Mouse (Mus musculus): ENCODE data around the gene Mael. TPM values are rescaled to one million over a fixed set of nuclear protein-coding genes. Genes with fewer than 3 reads are reported as not detected.

Gene Mael
- polyA plus RNA-seq, 1 experiment from 2014 or later, result 0.20 TPM

- 52% methylated on average over 10 of the region's 10 CpGs for WGBS
- Histone ChIP-seq H3K9me3 (ENCODE audit: control insufficient read depth, low read length) (no peaks in the 10 kb centered on the region), H3K4me3 (replicated peaks; ENCODE audit: low read length) (no peak overlapping the region), H3K4me1 (replicated peaks; ENCODE audit: control insufficient read depth, insufficient read depth, low read length) (0 out of 2 replicates have a peak, but pooled peaks cover 3% of the 10 kb centered on the region), H3K4me2 (replicated peaks) (no peak overlapping the region), H3K27me3 (ENCODE audit: control insufficient read depth, insufficient read depth, low read length) (0 out of 2 replicates have a peak, but pooled peaks cover 3% of the 10 kb centered on the region), H3K36me3 (replicated peaks; ENCODE audit: control insufficient read depth, insufficient read depth) (no peaks in the 10 kb centered on the region), H3K27ac (peak overlapping the region; percentile 27; the same call in 1 of the 2 replicates), H3K9ac (no peak overlapping the region)
- DNase-seq (ENCODE audit: low spot score) (peak; percentile 36), ATAC-seq (ENCODE audit: low FRiP score) (no peak)
Measured at GRCm38 (mm10) chr1:166182952-166183627, 55.5 kb downstream of the Mael start.

GRCm38 (mm10) chr1:166181510-166181909 is 57.0 kb downstream of the Mael start:
- Histone ChIP-seq H3K4me3 (replicated peaks; ENCODE audit: low read length) (no peak overlapping the region), H3K4me2 (replicated peaks) (no peak overlapping the region), H3K9ac (no peak overlapping the region), H3K27me3 (ENCODE audit: control insufficient read depth, insufficient read depth, low read length) (0 out of 2 replicates have a peak, but pooled peaks cover 3% of the 10 kb centered on the region), H3K27ac (no peak overlapping the region), H3K9me3 (ENCODE audit: control insufficient read depth, low read length) (no peaks in the 10 kb centered on the region), H3K4me1 (replicated peaks; ENCODE audit: control insufficient read depth, insufficient read depth, low read length) (0 out of 2 replicates have a peak, but pooled peaks cover 3% of the 10 kb centered on the region), H3K36me3 (replicated peaks; ENCODE audit: control insufficient read depth, insufficient read depth) (no peaks in the 10 kb centered on the region)
- no peak for ATAC-seq (ENCODE audit: low FRiP score)
- DNase-seq (ENCODE audit: low spot score), result no peak
- 93% methylated on average over 7 of the region's 7 CpGs for WGBS

GRCm38 (mm10) chr1:166173621-166174020 is 64.9 kb downstream of the Mael start:
- no peak overlapping the region for H3K27ac ChIP-seq
- WGBS, result 74% methylated on average over 9 of the region's 9 CpGs
- no peak for DNase-seq (ENCODE audit: low spot score)
- no peak overlapping the region for H3K9ac ChIP-seq
- H3K9me3 ChIP-seq (ENCODE audit: control insufficient read depth, low read length), result no peaks in the 10 kb centered on the region
- H3K4me3 ChIP-seq (replicated peaks; ENCODE audit: low read length), result no peak overlapping the region
- no peak for ATAC-seq (ENCODE audit: low FRiP score)
- no peak overlapping the region for H3K4me2 ChIP-seq (replicated peaks)
- no peaks in the 10 kb centered on the region for H3K4me1 ChIP-seq (replicated peaks; ENCODE audit: control insufficient read depth, insufficient read depth, low read length)
- no peaks in the 10 kb centered on the region for H3K27me3 ChIP-seq (ENCODE audit: control insufficient read depth, insufficient read depth, low read length)
- H3K36me3 ChIP-seq (replicated peaks; ENCODE audit: control insufficient read depth, insufficient read depth), result no peaks in the 10 kb centered on the region

GRCm38 (mm10) chr1:166172992-166173391 is 65.6 kb downstream of the Mael start:
- Histone ChIP-seq H3K27ac (no peak overlapping the region), H3K36me3 (replicated peaks; ENCODE audit: control insufficient read depth, insufficient read depth) (no peaks in the 10 kb centered on the region), H3K4me3 (replicated peaks; ENCODE audit: low read length) (no peak overlapping the region), H3K9ac (no peak overlapping the region), H3K27me3 (ENCODE audit: control insufficient read depth, insufficient read depth, low read length) (no peaks in the 10 kb centered on the region), H3K4me2 (replicated peaks) (no peak overlapping the region), H3K9me3 (ENCODE audit: control insufficient read depth, low read length) (no peaks in the 10 kb centered on the region), H3K4me1 (replicated peaks; ENCODE audit: control insufficient read depth, insufficient read depth, low read length) (no peaks in the 10 kb centered on the region)
- DNase-seq (ENCODE audit: low spot score), result no peak
- no peak for ATAC-seq (ENCODE audit: low FRiP score)
- WGBS, result 84% methylated on average over 3 of the region's 3 CpGs

GRCm38 (mm10) chr1:166170852-166171251 is 67.7 kb downstream of the Mael start:
- Histone ChIP-seq H3K27ac (no peak overlapping the region), H3K27me3 (ENCODE audit: control insufficient read depth, insufficient read depth, low read length) (no peaks in the 10 kb centered on the region), H3K4me1 (replicated peaks; ENCODE audit: control insufficient read depth, insufficient read depth, low read length) (no peaks in the 10 kb centered on the region), H3K4me3 (replicated peaks; ENCODE audit: low read length) (no peak overlapping the region), H3K36me3 (replicated peaks; ENCODE audit: control insufficient read depth, insufficient read depth) (no peaks in the 10 kb centered on the region), H3K4me2 (replicated peaks) (no peak overlapping the region), H3K9me3 (ENCODE audit: control insufficient read depth, low read length) (no peaks in the 10 kb centered on the region), H3K9ac (no peak overlapping the region)
- ATAC-seq (ENCODE audit: low FRiP score) (no peak), DNase-seq (ENCODE audit: low spot score) (no peak)
- 92% methylated on average over 12 of the region's 12 CpGs for WGBS

- Histone ChIP-seq H3K27me3 (ENCODE audit: control insufficient read depth, insufficient read depth, low read length) (no peaks in the 10 kb centered on the region), H3K4me1 (replicated peaks; ENCODE audit: control insufficient read depth, insufficient read depth, low read length) (no peaks in the 10 kb centered on the region)
- 93% methylated on average over 7 of the region's 7 CpGs for WGBS
Measured at GRCm38 (mm10) chr1:166169713-166170112, 68.8 kb downstream of the Mael start.

GRCm38 (mm10) chr1:166168017-166168416 is 70.5 kb downstream of the Mael start:
- no peak overlapping the region for H3K9ac ChIP-seq
- no peak overlapping the region for H3K27ac ChIP-seq
- no peaks in the 10 kb centered on the region for H3K27me3 ChIP-seq (ENCODE audit: control insufficient read depth, insufficient read depth, low read length)
- WGBS, result 92% methylated on average over 7 of the region's 7 CpGs
- H3K4me3 ChIP-seq (replicated peaks; ENCODE audit: low read length), result no peak overlapping the region
- H3K36me3 ChIP-seq (replicated peaks; ENCODE audit: control insufficient read depth, insufficient read depth), result no peaks in the 10 kb centered on the region
- H3K9me3 ChIP-seq (ENCODE audit: control insufficient read depth, low read length), result no peaks in the 10 kb centered on the region
- ATAC-seq (ENCODE audit: low FRiP score) (no peak), DNase-seq (ENCODE audit: low spot score) (no peak)
- no peak overlapping the region for H3K4me2 ChIP-seq (replicated peaks)
- no peaks in the 10 kb centered on the region for H3K4me1 ChIP-seq (replicated peaks; ENCODE audit: control insufficient read depth, insufficient read depth, low read length)

More at GRCm38 (mm10) chr1:166169713-166170112, 68.8 kb downstream of the Mael start:
- Histone ChIP-seq H3K4me2 (replicated peaks) (no peak overlapping the region), H3K9me3 (ENCODE audit: control insufficient read depth, low read length) (no peaks in the 10 kb centered on the region), H3K27ac (no peak overlapping the region), H3K4me3 (replicated peaks; ENCODE audit: low read length) (no peak overlapping the region), H3K36me3 (replicated peaks; ENCODE audit: control insufficient read depth, insufficient read depth) (no peaks in the 10 kb centered on the region), H3K9ac (no peak overlapping the region)
- DNase-seq (ENCODE audit: low spot score) (no peak), ATAC-seq (ENCODE audit: low FRiP score) (no peak)

- no peak overlapping the region for H3K27ac ChIP-seq
- WGBS, result 74% methylated on average over 4 of the region's 4 CpGs
- H3K4me2 ChIP-seq (replicated peaks), result no peak overlapping the region
- no peak overlapping the region for H3K4me3 ChIP-seq (replicated peaks; ENCODE audit: low read length)
- H3K36me3 ChIP-seq (replicated peaks; ENCODE audit: control insufficient read depth, insufficient read depth), result no peaks in the 10 kb centered on the region
- H3K4me1 ChIP-seq (replicated peaks; ENCODE audit: control insufficient read depth, insufficient read depth, low read length), result no peaks in the 10 kb centered on the region
- DNase-seq (ENCODE audit: low spot score) (no peak), ATAC-seq (ENCODE audit: low FRiP score) (no peak)
- no peak overlapping the region for H3K9ac ChIP-seq
- 0 out of 2 replicates have a peak, but pooled peaks cover 1% of the 10 kb centered on the region for H3K27me3 ChIP-seq (ENCODE audit: control insufficient read depth, insufficient read depth, low read length)
- no peaks in the 10 kb centered on the region for H3K9me3 ChIP-seq (ENCODE audit: control insufficient read depth, low read length)
Measured at GRCm38 (mm10) chr1:166167405-166167804, 71.1 kb downstream of the Mael start.

GRCm38 (mm10) chr1:166165159-166165558 is 73.4 kb downstream of the Mael start:
- no peak overlapping the region for H3K9ac ChIP-seq
- H3K4me2 ChIP-seq (replicated peaks), result no peak overlapping the region
- no peak for DNase-seq (ENCODE audit: low spot score)
- 0 out of 2 replicates have a peak, but pooled peaks cover 4% of the 10 kb centered on the region for H3K27me3 ChIP-seq (ENCODE audit: control insufficient read depth, insufficient read depth, low read length)
- ATAC-seq (ENCODE audit: low FRiP score), result no peak
- no peaks in the 10 kb centered on the region for H3K4me1 ChIP-seq (replicated peaks; ENCODE audit: control insufficient read depth, insufficient read depth, low read length)
- no peak overlapping the region for H3K4me3 ChIP-seq (replicated peaks; ENCODE audit: low read length)
- no peak overlapping the region for H3K27ac ChIP-seq
- no peaks in the 10 kb centered on the region for H3K36me3 ChIP-seq (replicated peaks; ENCODE audit: control insufficient read depth, insufficient read depth)
- 92% methylated on average over 9 of the region's 9 CpGs for WGBS
- H3K9me3 ChIP-seq (ENCODE audit: control insufficient read depth, low read length), result no peaks in the 10 kb centered on the region

Data from hindbrain, embryonic 14.5 days (tissue).